Mouse (Mus musculus) CD4-positive, CD25-positive, alpha-beta regulatory T cell, adult 9 weeks (primary cell): ENCODE measurements around the gene Slc52a3. TPM values are rescaled to one million over a fixed set of nuclear protein-coding genes. Genes with fewer than 3 reads are reported as not detected.

Experiments used
- polyA plus RNA-seq: library from polyadenylated mRNA; unstranded; fragments of 100-300 nt; shearing (Covaris generic); gene quantifications from one replicate; pipeline ENCODE4 v1.2.1, GENCODE M21; 2017

Slc52a3 gene
- polyA plus RNA-seq, result 10.0 TPM

DNA sequence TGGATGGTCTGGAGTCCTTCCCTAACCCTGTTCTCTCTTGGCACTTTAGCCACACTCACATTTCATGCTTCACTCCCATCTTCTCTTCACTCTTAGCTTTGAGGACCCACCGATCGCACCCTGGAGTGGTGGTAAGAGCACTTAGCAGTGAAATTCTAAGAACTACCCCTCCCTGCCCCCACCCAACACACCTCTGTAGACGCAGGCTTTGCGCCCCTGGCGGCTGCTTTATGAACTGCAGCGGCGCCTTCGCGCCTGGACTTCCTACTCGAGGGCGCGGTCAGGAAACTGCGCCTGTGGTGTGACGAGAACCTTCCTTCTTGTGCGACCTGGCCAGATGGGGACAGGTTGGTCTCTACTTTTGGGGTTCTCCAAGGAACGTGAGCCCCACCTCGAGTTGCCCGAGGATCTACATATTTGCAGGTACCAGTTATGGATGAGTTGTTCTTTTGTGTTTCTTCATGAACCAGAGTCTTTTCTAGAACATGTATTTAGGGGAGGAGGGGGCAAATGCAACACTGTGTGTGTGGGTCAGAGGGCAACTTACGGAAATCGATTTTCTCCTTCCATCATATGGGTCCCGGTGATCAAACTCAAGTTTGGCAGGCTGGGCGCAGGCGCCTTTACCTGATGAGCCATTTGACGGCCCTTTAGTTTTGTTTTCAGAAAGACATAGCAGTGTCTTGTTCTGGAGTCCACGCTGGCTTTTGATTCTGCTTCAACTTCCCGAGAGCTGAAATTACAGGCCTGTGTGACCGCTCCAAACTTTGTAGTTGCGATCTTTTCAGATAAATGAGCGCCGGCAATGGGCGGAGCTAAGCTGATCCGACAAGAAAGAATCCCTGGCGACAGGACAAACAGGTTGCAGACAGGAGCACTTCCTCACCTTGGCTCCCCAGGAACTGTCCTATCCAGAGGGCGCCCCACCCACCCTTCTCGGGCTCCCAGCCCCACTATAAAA is at the start of gene Slc52a3:
TSS of gene Slc52a3 (plus strand) at position 283 of the 961 bp plus-strand sequence.

DNA sequence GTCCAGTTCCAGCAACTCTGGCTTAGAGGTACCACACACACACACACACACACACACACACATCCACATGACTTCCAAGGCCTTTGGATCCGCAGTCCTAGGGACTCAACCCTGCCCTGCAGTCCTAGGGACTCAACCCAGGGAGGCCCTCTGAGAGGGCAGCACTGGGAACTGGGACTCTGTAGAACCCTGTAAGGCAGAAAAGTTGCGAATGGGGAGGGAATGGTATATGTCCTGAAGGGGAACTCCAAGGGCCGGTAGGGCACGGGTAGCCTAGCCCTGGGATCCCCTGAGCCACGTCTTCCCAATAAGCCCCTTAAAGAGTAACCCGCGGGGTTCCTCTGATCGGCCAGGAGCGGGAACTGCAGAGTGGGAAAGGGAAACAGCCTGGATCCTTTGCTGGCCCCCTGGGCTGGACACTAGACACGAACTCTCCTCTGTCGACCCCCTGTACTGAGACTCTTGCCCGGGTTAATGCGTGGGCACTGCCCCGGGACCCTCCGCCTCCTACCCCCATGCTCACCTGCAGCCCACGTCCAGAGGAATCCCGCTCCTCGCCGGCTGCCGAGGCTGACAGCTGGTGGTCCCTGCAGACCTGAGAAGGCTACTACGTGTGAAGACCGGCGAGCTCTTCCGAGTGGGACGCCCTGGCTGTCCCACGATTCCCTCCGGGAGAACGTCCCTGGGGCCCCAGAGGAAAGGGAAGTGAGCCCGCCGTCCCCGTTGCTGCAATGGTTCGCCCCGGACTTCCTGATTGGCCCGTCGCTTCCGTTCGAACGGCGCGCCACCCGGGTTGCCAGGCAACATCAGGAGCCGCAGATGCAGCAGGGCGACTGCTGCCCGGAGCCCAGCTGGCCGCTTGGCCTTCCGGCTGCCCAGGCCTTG is 16.6 kb upstream of the Slc52a3 start, which contains the start of gene Fam110a:
TSS of gene Fam110a (minus strand) at position 750 of the 885 bp plus-strand sequence.

Other genes with a start within 250 kb of the Slc52a3 start
- gene Rspo4, start 153.6 kb upstream of the Slc52a3 start, polyA plus RNA-seq, result not detected
- 0.11 TPM for gene Angpt4, start 85.3 kb upstream of the Slc52a3 start, polyA plus RNA-seq
- gene Fam110a, start 16.3 kb upstream of the Slc52a3 start, polyA plus RNA-seq, result 25.0 TPM
- gene Scrt2, start 85.0 kb downstream of the Slc52a3 start, polyA plus RNA-seq, result not detected
- 2.7 TPM for gene Srxn1, start 109.0 kb downstream of the Slc52a3 start, polyA plus RNA-seq
- gene Tcf15, start 147.1 kb downstream of the Slc52a3 start, polyA plus RNA-seq, result not detected
- gene Csnk2a1, start 230.3 kb downstream of the Slc52a3 start, polyA plus RNA-seq, result 58.1 TPM